ENCODE assay signal across 12 mouse cellular contexts in genomic region chr11:8706246-8707041, GRCm38 (mm10). TPM values are rescaled to one million over a fixed set of nuclear protein-coding genes. Genes with fewer than 3 reads are reported as not detected.
DNase-seq lines count a peak whose midpoint lies in the region; ATAC-seq lines count a peak whose summit lies in the region.
"Had no signal": no experiment of that assay in that cellular context is flagged by ENCODE, and none has a peak within 500 bp of the region (broad histone marks: within the 10 kb centered on the region; RNA-seq: fewer than 3 reads in every experiment).

No protein-coding gene starts in this region.

- H3K9me3 ChIP-seq in heart, embryonic 11.5 days (replicated peaks; ENCODE audit: control insufficient read depth, low read length), result no peaks in the 10 kb centered on the region
- H3K9me3 ChIP-seq: embryonic facial prominence, embryonic 13.5 days had no signal

- intact Hi-C loops in heart, postnatal 10 days (cut with DNase I), result no loop called here

- DNase-seq in heart, adult 18-20 months, result peak; percentile 26 to 58
- peak; percentile 25 to 53 for DNase-seq in urinary bladder, postnatal 36 days (ENCODE audit: low spot score in 2 of 2)
- DNase-seq in urinary bladder, postnatal 25 days (ENCODE audit: low spot score), result no peak
- peak; percentile 36 to 48 for DNase-seq in heart, postnatal 10 days
- peak; percentile 73 for DNase-seq in testis, postnatal 14 days (ENCODE audit: low spot score)
- DNase-seq: right cerebral cortex, postnatal 4 days had no signal

- H3K4me3 ChIP-seq in heart, embryonic 11.5 days (ENCODE audit: low read depth, low read length), result no peak overlapping the region
- H3K4me3 ChIP-seq: embryonic facial prominence, embryonic 13.5 days had no signal

- H3K27me3 ChIP-seq in heart, embryonic 11.5 days (ENCODE audit: control insufficient read depth, insufficient read depth, low read length), result no peaks in the 10 kb centered on the region
- H3K27me3 ChIP-seq: embryonic facial prominence, embryonic 13.5 days had no signal

- H3K9ac ChIP-seq in heart, embryonic 11.5 days (ENCODE audit: low read depth, low read length), result no peak overlapping the region
- H3K9ac ChIP-seq: embryonic facial prominence, embryonic 13.5 days had no signal

- no peak for ATAC-seq in heart, embryonic 11.5 days (replicated peaks; ENCODE audit: insufficient number of reproducible peaks, low FRiP score, low TSS enrichment)
- ATAC-seq in inflammation-experienced regulatory T-cells, adult 6 months, result no peak
- ATAC-seq in erythroid progenitor cell, adult 5-6 weeks (replicated peaks; ENCODE audit: low FRiP score, poor library complexity, severe bottlenecking), result no peak
- ATAC-seq: hindbrain, postnatal 0 days had no signal

- H3K4me2 ChIP-seq in heart, embryonic 11.5 days, result no peak overlapping the region
- H3K4me2 ChIP-seq: embryonic facial prominence, embryonic 13.5 days had no signal

- H3K4me1 ChIP-seq in heart, embryonic 11.5 days (ENCODE audit: control insufficient read depth, insufficient read depth, low read length), result peaks cover 21% of the 10 kb centered on the region

- WGBS in heart, embryonic 11.5 days (ENCODE audit: insufficient replicate concordance), result 50% methylated on average over 8 of the region's 8 CpGs

- H3K27ac ChIP-seq in heart, embryonic 11.5 days (ENCODE audit: low read depth, low read length), result no peak overlapping the region
- H3K27ac ChIP-seq: embryonic facial prominence, embryonic 13.5 days; hindbrain, postnatal 0 days; macrophage had no signal

- no peaks in the 10 kb centered on the region for H3K36me3 ChIP-seq in heart, embryonic 11.5 days (ENCODE audit: control insufficient read depth, insufficient read depth, low read length)
- H3K36me3 ChIP-seq: embryonic facial prominence, embryonic 13.5 days had no signal

RNA-seq across cellular contexts. Expression of gene Tns3, which starts 42.1 kb away (rescaled TPM):
- 10 to 100 TPM; 22.3 to 23.2 TPM for total RNA-seq in heart, adult 18-20 months (2021)
- 10.1 and 11.0 TPM in 2 replicates for polyA plus RNA-seq in heart, embryonic 11.5 days (2014; fragmentation: Nextera tagmentation; extraction: Ambion mirVana)
- 10 to 100 TPM; 27.4 to 29.0 TPM for total RNA-seq in heart, postnatal 10 days (2021)
- under 1 TPM in 1 of 3 experiments, not detected in 2; 0.26 TPM for polyA plus RNA-seq in inflammation-experienced regulatory T-cells, adult 6 months (2017; shearing (Covaris generic))
- total RNA-seq in erythroid progenitor cell, adult 5-6 weeks (2015; ENCODE audit: low replicate concordance), result 6.1 and 6.3 TPM in 2 replicates
- total RNA-seq in erythroid progenitor cell, adult 5-6 weeks (2017; ENCODE audit: low replicate concordance), result 1.7 and 5.1 TPM in 2 replicates
